Mouse (Mus musculus) stomach, embryonic 15.5 days (tissue): ENCODE measurements around the gene Ubr1. TPM values are rescaled to one million over a fixed set of nuclear protein-coding genes. Genes with fewer than 3 reads are reported as not detected.

Source experiments
- ATAC-seq: fragments of 200-750 bp; cut with Nextera tagmentation; 2 replicates; pipeline ENCODE4 v1.8.0; 2017; ENCODE audit warnings: low read depth, moderate number of reproducible peaks, moderate TSS enrichment; ENCODE audit not compliant: insufficient read depth, low FRiP score
- H3K27ac ChIP-seq: fragments of 300-500 bp; sonication (generic); 2 replicates; pipeline ENCODE4 v1.5.1; 2015; ENCODE audit warnings: mild to moderate bottlenecking, inconsistent platforms
- H3K27me3 ChIP-seq: fragments of 300-500 bp; sonication (generic); replicated peaks from 2 replicates; pipeline ENCODE4 v1.6.1; 2015; ENCODE audit warnings: inconsistent platforms
- H3K36me3 ChIP-seq: fragments of 300-500 bp; sonication (generic); 2 replicates; pipeline ENCODE4 v1.6.1; 2015; ENCODE audit warnings: inconsistent platforms
- H3K4me1 ChIP-seq: fragments of 300-500 bp; sonication (generic); 2 replicates; pipeline ENCODE4 v1.6.1; 2015; ENCODE audit warnings: inconsistent platforms
- H3K4me2 ChIP-seq: fragments of 300-500 bp; sonication (generic); 2 replicates; pipeline ENCODE4 v1.6.1; 2015; ENCODE audit warnings: mild to moderate bottlenecking, inconsistent platforms
- H3K4me3 ChIP-seq: fragments of 300-500 bp; sonication (generic); replicated peaks from 2 replicates; pipeline ENCODE4 v1.5.1; 2015; ENCODE audit warnings: inconsistent platforms
- H3K9ac ChIP-seq: fragments of 300-500 bp; sonication (generic); 2 replicates; pipeline ENCODE4 v1.6.1; 2015; ENCODE audit warnings: inconsistent platforms
- H3K9me3 ChIP-seq: fragments of 300-500 bp; sonication (generic); 2 replicates; pipeline ENCODE4 v1.6.1; 2016; ENCODE audit warnings: inconsistent platforms
- WGBS: fragments of 180-500 bp; shearing (Covaris S2); methylation state at CpG from one replicate; pipeline ENCODE4 v1.1.7; 2015; 5-methylcytosine and 5-hydroxymethylcytosine counted together
- polyA plus RNA-seq: library from polyadenylated mRNA; unstranded; fragments of >200 nt; fragmentation: Nextera tagmentation; extraction: Ambion mirVana; gene quantifications from 2 replicates; pipeline ENCODE4 v1.2.1, GENCODE M21; 2015

The Ubr1 gene
- 21.5 and 22.9 TPM in 2 replicates for polyA plus RNA-seq

DNA sequence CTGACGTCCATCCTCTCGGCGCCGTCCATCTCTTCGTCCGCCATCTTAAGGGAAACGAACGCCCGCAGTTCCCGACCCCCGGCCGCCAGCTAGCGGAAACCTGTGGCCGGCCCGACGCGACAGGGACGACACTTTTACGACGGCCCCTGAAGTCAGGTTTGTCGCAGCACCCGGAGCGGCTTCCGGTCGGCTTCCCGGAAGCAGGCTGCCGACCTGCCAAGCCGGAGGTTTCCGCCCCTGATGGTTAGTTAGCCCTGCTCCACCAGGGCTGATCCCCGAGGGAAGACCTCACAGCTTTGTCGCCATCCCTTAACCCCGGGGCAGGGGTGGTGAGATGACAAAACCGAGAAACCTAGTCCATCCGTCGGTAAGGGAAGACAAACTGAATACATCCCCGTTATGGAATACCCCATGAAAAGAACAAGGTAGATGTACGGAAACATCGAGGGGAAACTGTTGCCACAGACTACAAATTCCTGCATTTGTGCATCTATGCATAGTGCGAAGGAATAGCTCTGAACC, at the start of gene Ubr1:
TSS of gene Ubr1 (minus strand) at position 157 of the 522 bp plus-strand sequence.
- H3K9ac ChIP-seq = peak within 1 kb of the TSS; percentile 59
- H3K4me1 ChIP-seq = peaks cover 7% of the 10 kb centered on the region; the same call in 1 of the 2 replicates
- under 1% methylated on average over 39 of the region's 39 CpGs for WGBS
- peak within 1 kb of the TSS; percentile 82 for H3K4me2 ChIP-seq
- H3K36me3 ChIP-seq = no peaks in the 10 kb centered on the region
- peak within 1 kb of the TSS; percentile 77 for H3K4me3 ChIP-seq
- ATAC-seq = peak; percentile 85
- H3K27ac ChIP-seq = peak within 1 kb of the TSS; percentile 78
- H3K27me3 ChIP-seq = no peaks in the 10 kb centered on the region
- H3K9me3 ChIP-seq = no peaks in the 10 kb centered on the region

DNA sequence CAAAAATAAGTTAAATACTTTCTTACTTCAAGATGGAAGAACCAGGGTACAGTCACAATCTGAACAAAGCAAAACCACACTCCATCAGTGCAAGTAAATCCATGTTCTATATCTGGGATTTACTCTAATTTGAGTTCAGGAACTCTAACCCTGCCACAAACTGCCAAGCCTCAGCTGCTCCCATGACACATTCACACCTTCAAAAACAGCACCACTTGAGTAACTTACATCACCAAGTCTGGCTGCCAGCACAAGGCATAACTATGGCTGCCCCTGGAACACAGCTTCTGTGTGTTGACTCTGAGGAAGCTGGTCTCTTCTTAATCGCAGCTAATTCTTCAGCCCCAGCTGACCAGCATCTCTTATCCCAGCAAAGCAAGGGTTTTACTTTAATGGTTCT, 46.6 kb upstream of the Ubr1 start:
- Histone ChIP-seq H3K4me3 (no peak overlapping the region), H3K36me3 (peaks cover 15% of the 10 kb centered on the region), H3K9ac (no peak overlapping the region), H3K27me3 (no peaks in the 10 kb centered on the region), H3K4me1 (no peaks in the 10 kb centered on the region), H3K27ac (no peak overlapping the region), H3K9me3 (no peaks in the 10 kb centered on the region), H3K4me2 (no peak overlapping the region)
- 83% methylated on average over 1 of the region's 1 CpGs for WGBS
- ATAC-seq = no peak

DNA sequence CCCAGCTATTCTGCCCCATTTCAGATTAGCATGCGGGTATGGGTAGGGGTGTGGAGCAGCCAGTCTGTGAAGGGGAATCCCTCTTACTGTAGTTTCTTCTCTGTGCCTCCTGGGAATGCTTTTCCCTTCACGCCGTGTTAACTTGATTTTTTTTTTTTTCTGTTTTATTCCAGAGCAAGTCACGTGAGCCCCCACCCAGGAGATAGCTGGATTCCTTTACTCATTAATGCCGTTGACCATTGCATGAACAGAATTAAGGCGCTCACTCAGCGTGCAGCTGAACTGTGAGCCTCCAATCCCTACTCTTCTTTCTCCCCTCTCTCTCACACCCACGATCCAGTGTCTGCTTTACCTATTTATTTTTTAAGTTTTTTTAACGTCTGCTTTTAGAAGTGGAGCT, 45.7 kb upstream of the Ubr1 start:
- Histone ChIP-seq H3K4me2 (no peak overlapping the region), H3K27ac (no peak overlapping the region), H3K4me3 (no peak overlapping the region), H3K4me1 (no peaks in the 10 kb centered on the region), H3K36me3 (peaks cover 15% of the 10 kb centered on the region), H3K27me3 (no peaks in the 10 kb centered on the region), H3K9ac (no peak overlapping the region), H3K9me3 (no peaks in the 10 kb centered on the region)
- no peak for ATAC-seq
- WGBS = 91% methylated on average over 9 of the region's 9 CpGs

DNA sequence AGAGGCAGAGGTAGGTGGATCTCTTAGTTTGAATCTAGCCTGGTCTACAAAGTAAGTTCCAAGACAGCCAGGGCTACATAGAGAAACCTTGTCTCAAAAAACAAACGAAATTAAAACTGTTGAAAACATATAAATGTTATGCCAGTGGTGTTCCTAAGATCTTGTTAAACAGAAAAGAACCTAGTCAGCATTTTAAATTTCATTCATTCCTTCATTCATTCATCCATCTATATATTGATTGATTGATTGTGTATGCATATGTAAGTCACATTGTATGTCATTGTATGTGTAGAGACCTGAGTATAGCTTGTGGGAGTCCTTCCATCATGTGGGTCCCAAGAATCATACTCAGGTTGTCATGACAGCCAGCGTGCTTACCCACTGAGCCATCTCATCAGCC, 45.0 kb upstream of the Ubr1 start:
- no peak overlapping the region for H3K9ac ChIP-seq
- H3K4me2 ChIP-seq = no peak overlapping the region
- H3K4me1 ChIP-seq = no peaks in the 10 kb centered on the region
- no peaks in the 10 kb centered on the region for H3K9me3 ChIP-seq
- H3K27ac ChIP-seq = no peak overlapping the region
- WGBS = 75% methylated on average over 2 of the region's 2 CpGs
- H3K36me3 ChIP-seq = peaks cover 15% of the 10 kb centered on the region
- ATAC-seq = no peak
- no peaks in the 10 kb centered on the region for H3K27me3 ChIP-seq
- no peak overlapping the region for H3K4me3 ChIP-seq

DNA sequence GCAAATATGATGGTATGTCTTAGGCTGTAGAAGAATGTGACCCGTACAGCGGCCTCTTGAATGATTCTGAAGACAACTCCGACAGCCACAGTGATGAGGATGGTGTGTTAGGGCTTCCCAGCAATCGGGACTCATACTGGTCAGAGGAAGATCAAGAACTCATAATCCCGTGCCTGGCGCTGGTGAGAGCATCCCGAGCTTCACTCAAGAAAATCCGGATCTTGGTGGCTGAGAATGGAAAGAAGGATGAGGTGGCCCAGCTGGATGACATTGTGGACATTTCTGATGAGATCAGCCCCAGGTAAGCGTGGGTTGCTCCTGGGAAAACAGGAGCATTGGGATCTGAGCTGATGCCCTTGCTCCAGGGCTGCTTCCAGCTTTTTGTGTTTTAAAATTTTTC, 42.2 kb upstream of the Ubr1 start:
- no peak overlapping the region for H3K27ac ChIP-seq
- 91% methylated on average over 9 of the region's 9 CpGs for WGBS
- H3K4me2 ChIP-seq = no peak overlapping the region
- H3K4me3 ChIP-seq = no peak overlapping the region
- H3K27me3 ChIP-seq = no peaks in the 10 kb centered on the region
- peaks cover 11% of the 10 kb centered on the region for H3K36me3 ChIP-seq
- no peak overlapping the region for H3K9ac ChIP-seq
- H3K9me3 ChIP-seq = no peaks in the 10 kb centered on the region
- no peak for ATAC-seq
- peaks cover 7% of the 10 kb centered on the region for H3K4me1 ChIP-seq

DNA sequence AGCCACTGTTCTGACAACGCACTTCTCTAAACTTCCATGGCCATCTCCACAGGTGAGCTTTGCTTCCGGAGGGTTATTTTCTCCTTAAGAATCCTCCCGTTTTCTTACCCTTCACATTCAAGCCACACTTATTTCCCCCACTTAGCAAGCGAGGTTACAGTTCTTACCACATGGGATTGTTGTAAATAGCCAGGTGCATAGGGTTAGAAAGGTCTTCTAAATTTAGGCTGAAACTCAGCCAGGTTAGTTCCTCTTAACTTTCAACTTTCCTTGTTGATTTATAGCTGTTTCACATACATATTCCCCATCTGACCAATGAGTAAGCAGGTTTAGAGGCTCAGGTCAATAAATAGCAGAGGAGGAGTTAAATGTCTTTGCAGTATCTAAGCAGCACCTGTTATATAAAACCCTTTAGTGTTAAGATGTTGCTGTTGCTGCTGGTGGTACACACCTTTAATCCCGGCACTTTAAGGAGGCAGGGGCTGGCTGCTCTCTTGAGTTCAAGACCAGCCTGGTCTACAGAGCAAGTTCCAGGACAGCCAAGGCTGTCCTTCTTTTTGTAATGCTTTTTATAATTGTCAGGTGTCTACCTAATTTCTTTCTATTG, 38.7 kb upstream of the Ubr1 start:
- H3K9me3 ChIP-seq = no peaks in the 10 kb centered on the region
- no peaks in the 10 kb centered on the region for H3K27me3 ChIP-seq
- peaks cover 7% of the 10 kb centered on the region for H3K4me1 ChIP-seq
- H3K36me3 ChIP-seq = no peaks in the 10 kb centered on the region
- H3K4me3 ChIP-seq = peak overlapping the region; percentile 81
- 23% methylated on average over 5 of the region's 5 CpGs for WGBS
- no peak for ATAC-seq
- peak overlapping the region; percentile 66 for H3K9ac ChIP-seq
- H3K4me2 ChIP-seq = peak overlapping the region; percentile 88
- H3K27ac ChIP-seq = no peak overlapping the region

DNA sequence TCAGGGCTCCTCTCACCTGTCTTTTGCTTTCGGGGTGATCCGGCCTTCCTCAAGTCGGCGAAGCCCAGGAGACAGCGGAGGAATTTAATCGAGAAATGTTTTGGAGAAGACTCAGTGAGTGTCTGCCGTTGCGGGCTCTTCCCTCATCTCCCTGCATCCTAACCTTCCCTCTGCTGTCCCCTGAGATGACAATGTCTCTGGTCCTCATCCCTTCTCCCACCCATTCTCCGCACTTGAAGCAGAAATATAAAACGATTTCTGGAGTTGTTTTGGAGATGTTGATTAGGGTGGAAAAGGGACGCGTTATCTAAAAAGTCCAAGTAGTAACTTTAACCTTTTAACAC, 38.1 kb upstream of the Ubr1 start:
- Histone ChIP-seq H3K9ac (peak overlapping the region; percentile 66), H3K36me3 (no peaks in the 10 kb centered on the region), H3K4me1 (peaks cover 7% of the 10 kb centered on the region), H3K4me3 (peak overlapping the region; percentile 81), H3K27me3 (no peaks in the 10 kb centered on the region), H3K27ac (no peak overlapping the region), H3K9me3 (no peaks in the 10 kb centered on the region), H3K4me2 (peak overlapping the region; percentile 88)
- WGBS = under 1% methylated on average over 12 of the region's 12 CpGs
- peak; percentile 7; the same call in 1 of the 2 replicates for ATAC-seq

DNA sequence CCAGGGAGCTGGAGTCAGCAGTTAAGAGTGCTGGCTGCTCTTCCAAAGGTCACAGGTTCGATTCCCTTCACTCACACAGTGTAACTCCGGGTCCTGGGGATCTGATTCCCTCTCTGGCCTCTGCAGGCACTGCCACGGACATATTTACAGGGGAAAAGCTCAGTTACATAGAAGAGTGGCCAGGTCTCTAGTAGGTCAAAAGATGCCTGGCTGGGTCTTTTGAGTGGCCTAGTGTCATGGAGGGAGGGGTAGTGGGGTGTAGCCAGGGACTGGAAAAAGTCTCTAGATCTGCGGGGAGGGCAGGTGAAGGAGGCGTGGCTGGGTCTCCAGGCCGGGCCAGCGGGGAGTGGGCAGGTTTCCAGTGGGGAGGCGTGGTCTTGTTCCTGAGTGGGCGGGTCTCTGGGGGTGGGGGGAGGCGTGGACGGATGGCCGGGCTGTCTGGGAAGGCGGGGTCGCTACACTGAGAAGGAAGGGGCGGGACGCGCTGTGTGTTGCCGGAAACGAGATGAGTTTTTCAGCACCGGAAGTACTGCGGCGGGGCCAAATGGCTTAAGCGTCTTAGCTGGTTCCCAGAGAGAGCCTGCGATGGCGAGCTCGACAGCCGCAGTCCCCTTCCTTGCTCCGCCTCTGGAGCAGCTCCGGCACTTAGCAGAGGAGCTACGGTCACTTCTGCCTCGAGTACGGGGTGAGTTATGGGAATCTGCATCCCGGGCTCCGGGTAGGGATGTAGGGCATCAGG, 37.6 kb upstream of the Ubr1 start, which contains the start of gene Ccndbp1:
TSS of gene Ccndbp1 (plus strand) at position 479 of the 739 bp plus-strand sequence.
- Histone ChIP-seq H3K4me1 (peaks cover 7% of the 10 kb centered on the region), H3K9ac (peak within 1 kb of the TSS; percentile 66), H3K9me3 (no peaks in the 10 kb centered on the region), H3K36me3 (no peaks in the 10 kb centered on the region), H3K4me3 (peak within 1 kb of the TSS; percentile 81), H3K27me3 (no peaks in the 10 kb centered on the region), H3K27ac (0 out of 2 replicates have a peak within 1 kb of the TSS, but pooled peaks have one; percentile 5), H3K4me2 (peak within 1 kb of the TSS; percentile 88)
- 2% methylated on average over 34 of the region's 34 CpGs for WGBS
- peak; percentile 97 for ATAC-seq

DNA sequence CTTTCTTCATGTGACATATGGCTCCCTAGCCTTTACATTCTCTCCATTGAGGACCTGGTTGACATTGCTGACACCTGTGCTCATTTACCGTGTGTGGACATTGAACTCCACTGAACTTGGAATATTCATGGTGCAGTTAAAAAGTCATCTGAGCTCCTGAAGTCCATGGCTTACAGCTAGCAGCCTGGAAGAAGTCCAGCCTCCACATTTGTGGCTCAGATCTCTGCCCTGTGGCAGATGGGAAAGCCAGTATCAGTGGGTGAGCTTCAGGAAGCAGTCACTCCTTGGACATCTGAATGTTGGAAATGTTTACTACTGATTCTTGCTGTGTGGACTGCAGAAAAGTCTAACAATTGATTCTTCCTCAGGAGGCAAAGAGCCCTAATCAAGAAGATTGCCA, 36.5 kb upstream of the Ubr1 start:
- Histone ChIP-seq H3K4me2 (no peak overlapping the region), H3K9ac (no peak overlapping the region), H3K9me3 (no peaks in the 10 kb centered on the region), H3K4me1 (peaks cover 7% of the 10 kb centered on the region), H3K36me3 (no peaks in the 10 kb centered on the region), H3K27ac (no peak overlapping the region), H3K4me3 (no peak overlapping the region), H3K27me3 (no peaks in the 10 kb centered on the region)
- WGBS = 81% methylated on average over 1 of the region's 1 CpGs
- ATAC-seq = no peak

DNA sequence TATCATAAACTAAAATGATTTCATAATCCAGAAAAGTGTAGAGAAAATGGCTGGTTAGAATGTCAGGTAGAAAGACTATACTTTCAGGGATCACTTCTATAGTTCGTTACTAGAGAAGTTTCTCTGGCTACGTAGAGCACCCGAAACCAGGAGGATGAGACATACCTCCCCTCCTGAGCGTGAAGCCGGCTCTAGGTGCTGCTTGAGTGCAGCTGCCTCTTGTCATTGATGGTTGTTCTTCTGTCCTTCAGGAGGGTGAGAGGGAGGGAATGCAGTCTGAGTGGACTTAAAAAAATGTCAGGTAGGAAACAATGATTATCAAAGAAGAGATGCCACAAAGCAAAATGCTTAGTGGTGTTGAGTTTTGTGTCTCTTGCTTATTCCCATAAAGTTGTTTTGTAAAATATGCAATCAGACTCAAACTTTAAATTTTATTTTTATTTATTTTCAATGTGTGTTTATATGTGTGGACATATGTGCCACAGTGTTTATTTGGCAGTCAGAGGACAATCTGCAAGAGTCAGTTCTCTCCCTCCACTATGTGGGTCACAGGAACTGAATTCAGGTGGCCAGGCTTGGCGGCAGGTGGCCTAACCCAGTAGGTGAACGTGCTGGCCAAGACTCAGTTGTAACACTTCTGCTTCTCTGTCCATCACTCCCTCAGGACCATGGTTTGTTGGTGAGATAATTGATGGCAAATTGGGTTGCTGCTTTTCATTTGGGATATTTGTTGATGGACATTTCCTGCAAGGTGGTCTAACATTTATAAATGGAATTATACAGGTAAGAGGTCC, 33.7 kb upstream of the Ubr1 start:
- Histone ChIP-seq H3K27me3 (no peaks in the 10 kb centered on the region), H3K9me3 (no peaks in the 10 kb centered on the region), H3K27ac (no peak overlapping the region), H3K4me2 (no peak overlapping the region), H3K9ac (no peak overlapping the region), H3K4me3 (no peak overlapping the region), H3K36me3 (no peaks in the 10 kb centered on the region), H3K4me1 (peaks cover 5% of the 10 kb centered on the region)
- no peak for ATAC-seq
- WGBS = 84% methylated on average over 7 of the region's 7 CpGs

DNA sequence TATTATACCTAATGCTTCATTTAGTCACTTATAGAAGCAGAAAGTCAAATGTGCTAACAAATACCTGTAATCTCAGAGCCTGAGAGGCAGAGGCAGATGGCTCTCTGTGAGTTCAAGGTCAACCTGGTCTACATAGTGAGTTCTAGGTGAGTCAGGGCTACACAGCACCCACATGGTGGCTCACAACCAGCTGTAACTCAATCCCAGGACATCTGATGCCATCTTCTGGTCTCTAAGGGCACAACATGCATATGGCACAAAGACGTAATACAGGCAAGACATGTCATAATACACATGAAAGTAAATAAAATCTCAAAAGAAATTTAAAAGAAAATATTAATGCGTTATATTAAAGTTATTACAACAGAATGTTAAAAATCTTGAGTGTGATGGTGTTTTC, 33.1 kb upstream of the Ubr1 start:
- no peak overlapping the region for H3K4me2 ChIP-seq
- H3K9ac ChIP-seq = no peak overlapping the region
- H3K27ac ChIP-seq = no peak overlapping the region
- no peaks in the 10 kb centered on the region for H3K9me3 ChIP-seq
- ATAC-seq = no peak
- no peaks in the 10 kb centered on the region for H3K36me3 ChIP-seq
- H3K4me3 ChIP-seq = no peak overlapping the region
- no peaks in the 10 kb centered on the region for H3K27me3 ChIP-seq
- 68% methylated on average over 2 of the region's 2 CpGs for WGBS
- no peaks in the 10 kb centered on the region for H3K4me1 ChIP-seq

DNA sequence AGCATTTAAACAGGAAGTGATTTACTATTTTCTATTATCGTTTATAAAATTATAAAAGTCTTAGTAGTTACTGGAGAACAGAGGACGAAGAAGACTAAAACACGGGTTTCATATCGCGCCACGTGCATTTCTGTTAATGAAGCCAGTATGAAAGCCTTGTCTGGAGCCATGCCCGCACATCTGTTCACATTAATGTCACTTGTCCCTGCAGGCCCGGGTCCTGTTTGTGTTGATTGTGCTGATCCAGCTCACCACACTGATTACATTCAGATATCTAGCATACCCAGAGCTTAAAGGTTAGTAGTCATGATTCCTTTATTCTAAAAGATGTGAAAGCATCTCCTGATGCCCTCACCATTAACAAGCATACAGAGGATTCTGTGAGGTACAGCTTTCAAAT, 28.3 kb upstream of the Ubr1 start:
- 83% methylated on average over 8 of the region's 8 CpGs for WGBS
- H3K27me3 ChIP-seq = no peaks in the 10 kb centered on the region
- H3K9me3 ChIP-seq = no peaks in the 10 kb centered on the region
- no peak overlapping the region for H3K9ac ChIP-seq
- no peaks in the 10 kb centered on the region for H3K4me1 ChIP-seq
- H3K27ac ChIP-seq = no peak overlapping the region
- no peaks in the 10 kb centered on the region for H3K36me3 ChIP-seq
- H3K4me3 ChIP-seq = no peak overlapping the region
- ATAC-seq = no peak
- H3K4me2 ChIP-seq = no peak overlapping the region
